Mouse (Mus musculus) neutrophil, adult 5-6 weeks (primary cell): Measurements from ENCODE around the gene Arap1. TPM values are rescaled to one million over a fixed set of nuclear protein-coding genes. Genes with fewer than 3 reads are reported as not detected.

Source experiments
- ATAC-seq: fragments of 151-379, 151-347 bp; 2 replicates; pipeline ENCODE4 v1.8.0; 2017; ENCODE audit warnings: mild to moderate bottlenecking, moderate TSS enrichment; ENCODE audit not compliant: insufficient number of reproducible peaks, poor library complexity, low FRiP score, severe bottlenecking; ENCODE audit errors: extremely low read depth
- total RNA-seq: library from RNA; stranded (forward); fragments of 200-1000 nt; gene quantifications from 2 replicates; pipeline ENCODE4 v1.2.3, GENCODE M21; 2017

Arap1 gene
- total RNA-seq, 1 experiment from 2014 or later: 365 TPM

- no peak for ATAC-seq
These were observed 35.9 kb downstream of the Arap1 start for GRCm38 (mm10) chr7:101383756-101384155.

DNA sequence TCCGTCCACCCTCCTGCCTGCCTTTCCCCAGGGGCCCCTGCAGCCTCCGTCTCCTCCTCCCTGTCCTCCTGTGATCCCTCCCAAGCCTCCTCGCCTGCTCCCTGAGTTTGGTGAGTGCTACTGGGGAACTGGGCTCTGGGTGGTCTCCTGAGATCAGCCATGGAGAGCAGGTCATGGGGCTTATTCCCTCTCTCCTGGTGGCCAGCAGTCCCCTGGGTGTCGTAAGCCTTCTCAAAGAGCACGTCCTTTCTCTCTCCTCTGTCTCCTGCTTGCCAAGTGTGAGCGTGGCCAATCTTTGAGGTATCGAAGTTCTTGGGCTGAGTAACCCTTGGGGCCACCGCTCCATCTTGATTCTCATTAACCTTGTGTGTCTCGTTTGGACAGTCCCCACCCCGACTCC lies 37.1 kb downstream of the Arap1 start:
- ATAC-seq: no peak

GRCm38 (mm10) chr7:101385331-101385733 lies 37.5 kb downstream of the Arap1 start:
- ATAC-seq: no peak

DNA sequence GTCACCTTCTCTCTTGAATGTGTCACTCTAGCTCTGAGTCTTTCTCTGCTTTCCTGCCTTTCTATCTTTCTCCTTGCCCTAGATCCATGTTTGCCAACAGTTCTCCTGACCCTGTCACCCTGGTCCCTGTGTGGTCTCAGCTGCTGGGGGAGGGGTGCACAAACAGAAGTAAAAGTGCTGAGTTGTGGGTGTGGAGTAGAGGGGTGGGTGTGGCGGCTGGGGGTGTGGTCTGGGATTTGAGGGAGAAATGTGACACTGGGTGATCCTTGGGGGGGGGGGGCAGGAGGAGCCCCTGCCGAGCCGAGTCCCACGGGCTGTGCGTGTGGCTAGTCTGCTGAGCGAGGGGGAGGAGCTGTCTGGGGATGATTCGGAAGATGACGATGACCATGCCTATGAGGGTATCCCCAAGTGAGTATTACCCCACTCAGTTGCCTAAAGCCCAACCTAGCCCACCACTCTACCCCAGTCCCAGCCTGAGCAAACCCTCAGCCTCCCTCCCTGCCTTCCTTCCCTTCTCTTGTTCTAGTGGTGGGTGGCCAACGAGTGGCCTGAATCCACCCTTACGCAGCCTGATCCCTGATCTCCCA lies 38.1 kb downstream of the Arap1 start:
- no peak for ATAC-seq

DNA sequence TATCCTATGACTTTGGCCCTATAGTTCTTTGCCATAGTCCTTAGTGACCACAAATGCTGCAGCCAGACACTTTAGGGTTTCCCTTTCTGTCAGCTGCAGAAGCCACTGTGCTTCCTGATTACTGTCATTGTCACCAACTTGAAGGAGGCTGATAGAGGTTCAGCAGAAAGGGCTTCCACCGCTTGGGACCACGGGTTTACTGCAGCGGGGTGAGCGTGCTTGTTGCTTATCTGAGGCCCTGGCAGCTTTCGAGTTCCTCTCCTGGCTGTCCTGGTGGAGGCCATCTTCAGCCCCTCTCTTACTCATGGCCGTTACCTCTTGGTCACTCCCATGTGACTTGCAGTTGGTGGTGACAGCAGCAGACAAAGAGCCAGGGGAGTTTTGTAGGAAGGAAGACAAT lies 41.4 kb downstream of the Arap1 start:
- no peak for ATAC-seq

GRCm38 (mm10) chr7:101391909-101392479 lies 44.1 kb downstream of the Arap1 start:
- ATAC-seq: no peak

DNA sequence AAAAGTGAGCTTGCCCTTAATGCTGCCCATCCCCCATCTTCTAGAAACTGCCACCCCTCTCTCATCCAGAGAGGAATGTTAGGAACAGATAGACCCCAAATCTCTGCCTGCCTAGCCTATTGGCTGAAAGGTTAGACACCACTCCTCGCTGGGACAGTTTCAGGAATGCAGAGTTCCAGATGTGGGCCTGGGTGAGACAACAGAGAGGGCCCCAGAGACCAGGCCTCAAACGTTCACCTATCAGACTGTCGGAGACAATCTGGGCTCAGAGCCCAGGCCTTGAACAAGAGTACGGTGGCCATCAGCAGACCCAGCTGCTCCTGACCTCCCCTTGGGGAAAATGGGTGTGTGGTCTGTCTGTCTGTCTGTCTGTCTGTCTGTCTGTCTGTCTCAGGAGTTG lies 45.1 kb downstream of the Arap1 start:
- ATAC-seq: no peak

GRCm38 (mm10) chr7:101393694-101394504 lies 46.0 kb downstream of the Arap1 start:
- no peak for ATAC-seq

GRCm38 (mm10) chr7:101394569-101394968 lies 46.7 kb downstream of the Arap1 start:
- no peak for ATAC-seq

- no peak for ATAC-seq
These were observed 47.6 kb downstream of the Arap1 start for GRCm38 (mm10) chr7:101395471-101395870.

DNA sequence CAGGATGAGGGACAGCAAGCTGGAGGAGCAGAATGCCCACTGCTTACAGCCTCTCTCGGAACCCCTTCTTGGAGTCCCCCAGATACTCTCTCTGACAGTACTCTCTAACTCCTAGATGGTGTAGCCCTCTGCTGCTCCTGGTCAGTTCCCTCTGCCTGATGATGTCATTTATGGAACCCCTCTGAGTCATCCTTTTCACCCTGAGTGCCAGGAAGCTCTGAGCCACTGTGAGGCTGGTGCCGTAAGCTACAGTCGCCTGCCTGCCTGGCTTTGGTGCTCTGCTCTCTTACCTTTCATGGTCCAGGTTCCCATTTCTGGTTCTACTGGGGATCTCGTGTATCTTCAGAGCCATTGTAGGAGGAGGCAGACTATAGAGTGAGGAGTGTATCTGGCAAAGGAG lies 49.3 kb downstream of the Arap1 start:
- no peak for ATAC-seq

DNA sequence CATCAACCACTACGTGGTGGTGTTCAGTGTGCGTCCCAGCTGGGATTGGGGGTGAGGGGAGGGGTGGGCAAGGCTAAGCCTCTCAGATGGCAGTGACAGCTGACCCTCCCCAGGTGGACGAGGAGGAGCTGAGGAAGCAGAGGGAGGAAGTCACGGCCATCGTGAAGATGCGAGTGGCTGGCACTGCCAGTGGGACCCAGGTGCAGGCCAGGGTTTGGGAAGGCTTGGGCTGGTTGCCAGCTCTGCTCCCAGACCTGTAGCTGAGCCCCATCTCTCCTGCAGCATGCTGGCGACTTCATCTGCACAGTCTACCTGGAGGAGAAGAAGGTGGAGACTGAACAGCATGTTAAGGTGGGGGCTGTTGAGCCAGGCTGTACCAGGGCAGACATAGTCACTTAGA lies 53.6 kb downstream of the Arap1 start:
- ATAC-seq: no peak

GRCm38 (mm10) chr7:101403831-101404230 lies 56.0 kb downstream of the Arap1 start:
- ATAC-seq: no peak

- ATAC-seq: no peak
These were observed 62.5 kb downstream of the Arap1 start, which contains the start of gene Gm45837 for GRCm38 (mm10) chr7:101410267-101410936. Gene Gm45837 (plus strand): TSS chr7:101410886.

DNA sequence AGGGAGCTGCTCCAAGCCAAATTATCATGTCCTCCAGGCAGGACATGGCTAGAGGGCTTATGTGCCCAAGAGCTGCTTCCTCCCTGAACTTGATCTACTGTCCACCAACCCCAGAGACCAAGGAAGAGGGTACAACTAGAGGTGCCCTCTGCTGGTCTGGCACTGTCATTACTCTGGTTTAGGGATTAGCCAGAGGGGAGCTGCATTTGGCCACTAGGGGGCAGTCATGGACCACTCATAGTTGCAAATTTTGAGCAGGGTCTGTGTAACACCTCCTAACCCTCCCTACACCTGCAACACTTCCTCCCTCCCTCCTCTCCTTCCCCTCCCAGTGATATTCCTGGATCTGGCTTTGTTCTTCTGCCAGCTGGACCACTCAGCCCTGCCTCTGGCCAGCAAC lies 64.9 kb downstream of the Arap1 start:
- ATAC-seq: peak; percentile 80

DNA sequence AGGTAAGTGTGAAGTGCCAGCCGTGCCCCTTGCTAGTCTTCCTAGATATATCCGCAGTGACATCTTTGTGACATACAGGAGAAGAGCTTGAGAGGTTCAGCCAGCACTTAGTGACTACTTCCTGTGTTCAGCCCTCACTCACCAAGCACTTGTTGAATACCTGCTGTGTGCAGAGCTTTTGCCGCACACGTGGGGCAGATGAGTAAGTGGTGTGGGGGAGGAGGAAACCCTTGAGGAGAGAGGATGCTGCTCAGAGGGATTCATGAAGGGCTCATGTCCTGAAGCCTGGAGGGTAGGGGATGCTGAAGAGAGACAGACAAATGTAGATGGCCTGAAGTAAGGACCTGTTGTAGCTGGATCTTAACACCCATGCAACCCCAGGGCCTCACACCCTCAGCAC lies 66.3 kb downstream of the Arap1 start:
- ATAC-seq: no peak

GRCm38 (mm10) chr7:101414661-101415511 lies 67.0 kb downstream of the Arap1 start:
- ATAC-seq: no peak

- no peak for ATAC-seq
These were observed 67.7 kb downstream of the Arap1 start for GRCm38 (mm10) chr7:101415512-101416100.
